Comparison of ENCODE assay signal across 7 mouse cellular contexts in the genomic region with DNA sequence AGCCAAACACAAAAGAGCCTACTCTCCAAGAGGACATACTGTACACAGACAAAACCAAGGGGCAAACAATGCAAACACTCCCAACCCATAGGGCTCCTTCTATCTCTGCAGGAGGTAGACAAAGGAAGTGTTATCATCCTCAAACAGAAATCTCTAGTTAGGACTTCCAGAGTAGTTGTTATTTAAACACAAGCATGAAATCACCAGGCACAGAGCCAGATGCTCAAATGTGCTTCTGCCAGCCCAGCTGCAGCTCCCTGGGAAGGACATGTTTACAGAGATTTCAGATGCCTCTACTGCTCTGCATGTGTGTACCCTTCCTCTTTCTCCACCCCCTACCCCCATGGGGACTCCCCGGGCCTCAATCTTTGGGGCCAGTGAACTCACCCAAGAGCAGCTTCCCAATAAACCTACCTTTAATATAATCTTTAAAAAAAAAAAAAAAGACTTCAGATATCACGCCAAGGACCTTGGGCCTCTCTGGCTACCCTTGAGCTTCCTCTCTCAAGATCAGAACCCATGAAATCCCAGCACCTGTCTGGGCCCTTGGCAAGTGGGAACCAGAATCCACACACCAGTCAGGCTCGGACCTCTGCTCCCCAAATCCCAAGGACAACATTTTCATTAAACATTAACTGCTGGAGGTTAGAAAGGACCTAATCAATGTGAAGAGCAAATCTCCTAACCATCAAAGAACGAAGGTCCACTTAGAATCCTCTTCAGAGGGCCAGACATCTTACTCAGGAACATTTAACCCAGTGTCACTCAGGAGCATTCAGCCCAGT. TPM values are rescaled to one million over a fixed set of nuclear protein-coding genes. Genes with fewer than 3 reads are reported as not detected.
DNase-seq lines count a peak whose midpoint lies in the region; ATAC-seq and TF ChIP-seq lines count a peak whose summit lies in the region.

No protein-coding gene starts in this region.

- TF ChIP-seq CTCF in liver, postnatal 0 days (IDR thresholded peaks at IDR 0.05; ENCODE audit: low read depth): no peak

- H3K4me2 ChIP-seq in forebrain, embryonic 14.5 days (ENCODE audit: low read length): no peak overlapping the region
- H3K4me2 ChIP-seq in kidney, embryonic 16.5 days (replicated peaks; ENCODE audit: low read depth, low read length): peak overlapping the region; percentile 86; the same call in 1 of the 2 replicates
- peak overlapping the region; percentile 77 for H3K4me2 ChIP-seq in liver, postnatal 0 days (ENCODE audit: low read depth, low read length)

- H3K27me3 ChIP-seq in forebrain, embryonic 14.5 days (replicated peaks; ENCODE audit: control insufficient read depth, insufficient read depth, low read length): no peaks in the 10 kb centered on the region
- no peaks in the 10 kb centered on the region for H3K27me3 ChIP-seq in kidney, embryonic 16.5 days (ENCODE audit: insufficient read depth, low read length)
- H3K27me3 ChIP-seq in liver, postnatal 0 days (ENCODE audit: insufficient read depth, low read length): no peaks in the 10 kb centered on the region

- H3K9me3 ChIP-seq in forebrain, embryonic 14.5 days (replicated peaks; ENCODE audit: control insufficient read depth, low read length): no peaks in the 10 kb centered on the region
- H3K9me3 ChIP-seq in kidney, embryonic 16.5 days (ENCODE audit: low read length): no peaks in the 10 kb centered on the region
- no peaks in the 10 kb centered on the region for H3K9me3 ChIP-seq in liver, postnatal 0 days (ENCODE audit: low read length)

- H3K27ac ChIP-seq in forebrain, embryonic 14.5 days (ENCODE audit: low read depth, low read length): no peak overlapping the region
- H3K27ac ChIP-seq in kidney, embryonic 16.5 days (ENCODE audit: low read length): no peak overlapping the region
- H3K27ac ChIP-seq in liver, postnatal 0 days (ENCODE audit: low read depth): peak overlapping the region; percentile 81

- 81% methylated on average over 4 of the region's 4 CpGs for WGBS in forebrain, embryonic 14.5 days
- WGBS in kidney, embryonic 16.5 days: 65% methylated on average over 4 of the region's 4 CpGs
- WGBS in liver, postnatal 0 days (ENCODE audit: insufficient replicate concordance): 43% methylated on average over 4 of the region's 4 CpGs

- no peak for ATAC-seq in forebrain, embryonic 14.5 days
- ATAC-seq in kidney, embryonic 16.5 days (ENCODE audit: low FRiP score, low TSS enrichment): no peak
- peak; percentile 16; the same call in 1 of the 2 replicates for ATAC-seq in liver, postnatal 0 days

- peaks cover 7% of the 10 kb centered on the region for H3K4me1 ChIP-seq in forebrain, embryonic 14.5 days (ENCODE audit: control insufficient read depth, insufficient read depth, low read length)
- peaks cover 26% of the 10 kb centered on the region for H3K4me1 ChIP-seq in kidney, embryonic 16.5 days (ENCODE audit: insufficient read depth, low read length)
- peaks cover 18% of the 10 kb centered on the region for H3K4me1 ChIP-seq in liver, postnatal 0 days (ENCODE audit: insufficient read depth)

- peak; percentile 8; the same call in 1 of the 2 replicates for TF ChIP-seq EP300 in liver, postnatal 0 days (IDR thresholded peaks at IDR 0.05; ENCODE audit: low read depth)

- DNase-seq in urinary bladder, postnatal 36 days (ENCODE audit: low spot score in 2 of 2): peak; percentile 13 to 44
- no peak for DNase-seq in urinary bladder, postnatal 4 days (ENCODE audit: low spot score in 2 of 2)
- peak; percentile 52 for DNase-seq in forebrain, embryonic 14.5 days (ENCODE audit: low spot score)
- DNase-seq in liver, postnatal 0 days: peak; percentile 66
- DNase-seq in yolk sac, embryonic 10.5 days (ENCODE audit: low spot score): peak; percentile 55
- DNase-seq in urinary bladder, adult 2 months (ENCODE audit: low spot score): no peak

- no peak overlapping the region for H3K9ac ChIP-seq in forebrain, embryonic 14.5 days (ENCODE audit: low read length)
- H3K9ac ChIP-seq in kidney, embryonic 16.5 days (replicated peaks; ENCODE audit: low read length): no peak overlapping the region
- H3K9ac ChIP-seq in liver, postnatal 0 days (replicated peaks): peak overlapping the region; percentile 36

- no peak overlapping the region for H3K4me3 ChIP-seq in forebrain, embryonic 14.5 days (ENCODE audit: low read depth, low read length)
- peak overlapping the region; percentile 3; the same call in 1 of the 2 replicates for H3K4me3 ChIP-seq in kidney, embryonic 16.5 days (ENCODE audit: low read length)
- H3K4me3 ChIP-seq in liver, postnatal 0 days (ENCODE audit: low read depth, low read length): peak overlapping the region; percentile 47

- no peaks in the 10 kb centered on the region for H3K36me3 ChIP-seq in forebrain, embryonic 14.5 days (ENCODE audit: control insufficient read depth, insufficient read depth, low read length)
- peaks cover 4% of the 10 kb centered on the region; the same call in 1 of the 2 replicates for H3K36me3 ChIP-seq in kidney, embryonic 16.5 days (ENCODE audit: insufficient read depth, low read length)
- H3K36me3 ChIP-seq in liver, postnatal 0 days (replicated peaks; ENCODE audit: insufficient read depth, low read length): no peaks in the 10 kb centered on the region; the same call in 1 of the 2 replicates

RNA-seq across cellular contexts. Expression of a gene that starts 3.0 kb away (rescaled TPM):
- polyA plus RNA-seq in forebrain, embryonic 14.5 days (2014; fragmentation: Nextera tagmentation; extraction: Ambion mirVana): 12.0 and 17.3 TPM in 2 replicates
- polyA plus RNA-seq in kidney, embryonic 16.5 days (2015; fragmentation: Nextera tagmentation; extraction: Ambion mirVana): 79.4 and 84.6 TPM in 2 replicates
- 100 and 103 TPM in 2 replicates for polyA plus RNA-seq in liver, postnatal 0 days (2015; fragmentation: Nextera tagmentation; extraction: Ambion mirVana)
- 11.6 and 14.1 TPM in 2 replicates for polyA plus RNA-seq in urinary bladder, adult 2 months (2012; rRNA removed)

RNA-seq across cellular contexts. Expression of a gene that starts 22.0 kb away (rescaled TPM):
- 36.6 and 36.8 TPM in 2 replicates for polyA plus RNA-seq in forebrain, embryonic 14.5 days (2014; fragmentation: Nextera tagmentation; extraction: Ambion mirVana)
- 41.7 and 42.8 TPM in 2 replicates for polyA plus RNA-seq in kidney, embryonic 16.5 days (2015; fragmentation: Nextera tagmentation; extraction: Ambion mirVana)
- 16.4 TPM in 2 replicates for polyA plus RNA-seq in liver, postnatal 0 days (2015; fragmentation: Nextera tagmentation; extraction: Ambion mirVana)
- polyA plus RNA-seq in urinary bladder, adult 2 months (2012; rRNA removed): 17.0 and 17.2 TPM in 2 replicates

RNA-seq across cellular contexts. Expression of a gene that starts 31.2 kb away (rescaled TPM):
- polyA plus RNA-seq in forebrain, embryonic 14.5 days (2014; fragmentation: Nextera tagmentation; extraction: Ambion mirVana): 7.9 and 8.5 TPM in 2 replicates
- polyA plus RNA-seq in kidney, embryonic 16.5 days (2015; fragmentation: Nextera tagmentation; extraction: Ambion mirVana): 6.6 and 7.6 TPM in 2 replicates
- 1.9 and 2.0 TPM in 2 replicates for polyA plus RNA-seq in liver, postnatal 0 days (2015; fragmentation: Nextera tagmentation; extraction: Ambion mirVana)
- 8.2 and 8.9 TPM in 2 replicates for polyA plus RNA-seq in urinary bladder, adult 2 months (2012; rRNA removed)

RNA-seq across cellular contexts. Expression of a gene that starts 31.3 kb away (rescaled TPM):
- polyA plus RNA-seq in forebrain, embryonic 14.5 days (2014; fragmentation: Nextera tagmentation; extraction: Ambion mirVana): 7.3 and 9.5 TPM in 2 replicates
- polyA plus RNA-seq in kidney, embryonic 16.5 days (2015; fragmentation: Nextera tagmentation; extraction: Ambion mirVana): 17.1 and 19.6 TPM in 2 replicates
- 2.5 and 3.2 TPM in 2 replicates for polyA plus RNA-seq in liver, postnatal 0 days (2015; fragmentation: Nextera tagmentation; extraction: Ambion mirVana)
- polyA plus RNA-seq in urinary bladder, adult 2 months (2012; rRNA removed): 7.3 and 7.9 TPM in 2 replicates

Comparison
In these comparisons a context has a peak if more than half of its experiments do, and no peak if none do; other contexts are left out.
1. DNase-seq: peak in urinary bladder, postnatal 36 days (2 of 2), forebrain, embryonic 14.5 days (single experiment), liver, postnatal 0 days (single experiment) and yolk sac, embryonic 10.5 days (single experiment); none in urinary bladder, postnatal 4 days (0 of 2) and urinary bladder, adult 2 months (single experiment).